25 mouse cellular contexts compared by ENCODE assay signal in the genomic region with DNA sequence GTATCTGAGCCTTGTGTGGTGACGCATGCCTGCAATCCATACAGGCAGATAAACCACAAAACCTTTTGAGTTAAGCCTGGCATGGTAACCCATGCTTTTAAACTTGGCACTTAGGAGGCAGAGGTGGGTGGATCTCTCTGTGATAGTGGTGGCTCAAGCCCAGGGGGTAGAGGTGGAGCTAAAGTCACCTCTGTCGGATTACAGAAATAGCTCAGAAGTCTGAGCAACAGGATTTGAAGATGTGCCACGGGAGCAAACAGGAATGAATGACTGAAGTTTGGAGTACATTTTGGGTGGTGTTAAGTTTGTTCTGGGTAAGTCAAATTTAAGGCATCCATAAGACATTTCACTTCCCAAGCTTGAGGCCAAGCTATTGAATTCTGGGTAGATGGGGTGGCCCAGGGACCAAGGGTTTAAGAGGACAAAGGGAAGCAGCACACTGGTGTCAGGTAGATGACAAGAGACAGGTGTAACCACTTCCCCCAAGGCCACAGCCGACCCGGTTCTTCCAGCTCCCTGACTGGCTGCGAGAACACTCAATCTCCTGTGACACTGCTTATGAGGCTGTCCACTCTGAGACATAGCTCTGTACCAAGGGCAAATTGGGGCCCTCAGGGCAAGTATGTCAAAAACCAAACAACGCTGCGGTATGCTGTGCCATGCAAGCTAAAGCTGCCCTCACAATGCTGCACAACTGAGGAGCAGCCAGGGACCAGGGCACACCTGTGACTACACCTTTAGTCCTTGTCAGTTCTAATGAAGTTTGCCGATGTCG. TPM values are rescaled to one million over a fixed set of nuclear protein-coding genes. Genes with fewer than 3 reads are reported as not detected.
A peak's percentile ranks its signal among the peaks of the same experiment; 100 is the strongest.
DNase-seq lines count a peak whose midpoint lies in the region; ATAC-seq and TF ChIP-seq lines count a peak whose summit lies in the region.
"Had no signal": no experiment of that assay in that cellular context is flagged by ENCODE, and none has a peak within 500 bp of the region (broad histone marks: within the 10 kb centered on the region; RNA-seq: fewer than 3 reads in every experiment).

No protein-coding gene starts in this region.

- no peak overlapping the region for H3K4me2 ChIP-seq in neural tube, embryonic 11.5 days (ENCODE audit: low read depth)
- H3K4me2 ChIP-seq in forebrain, embryonic 16.5 days (ENCODE audit: low read length): no peak overlapping the region
- H3K4me2 ChIP-seq: embryonic facial prominence, embryonic 12.5 days; embryonic facial prominence, embryonic 15.5 days; forebrain, embryonic 12.5 days; forebrain, embryonic 15.5 days; heart, embryonic 13.5 days; hindbrain, embryonic 14.5 days had no signal

- TF ChIP-seq CTCF in cerebellum, adult 2 months (IDR thresholded peaks at IDR 0.05; ENCODE audit: borderline replicate concordance, insufficient read depth, low read depth, low read length): no peak

- H3K27ac ChIP-seq in cerebellum, adult 2 months (ENCODE audit: insufficient read depth, low read length): no peak overlapping the region
- H3K27ac ChIP-seq in neural tube, embryonic 11.5 days (ENCODE audit: low read depth, low read length): no peak overlapping the region
- no peak overlapping the region for H3K27ac ChIP-seq in forebrain, embryonic 16.5 days (ENCODE audit: low read length)
- H3K27ac ChIP-seq: embryonic facial prominence, embryonic 12.5 days; embryonic facial prominence, embryonic 15.5 days; forebrain, embryonic 12.5 days; forebrain, embryonic 15.5 days; heart, embryonic 13.5 days; hindbrain, embryonic 14.5 days; hindbrain, postnatal 0 days had no signal

- peaks cover 3% of the 10 kb centered on the region; the same call in 1 of the 2 replicates for H3K4me1 ChIP-seq in cerebellum, adult 2 months (ENCODE audit: control insufficient read depth, insufficient read depth, low read length)
- H3K4me1 ChIP-seq in neural tube, embryonic 11.5 days (ENCODE audit: control insufficient read depth, insufficient read depth, low read length): peaks cover 5% of the 10 kb centered on the region; the same call in 1 of the 2 replicates
- H3K4me1 ChIP-seq in forebrain, embryonic 16.5 days (replicated peaks; ENCODE audit: control insufficient read depth, insufficient read depth, low read length): peaks cover 8% of the 10 kb centered on the region

- H3K36me3 ChIP-seq in neural tube, embryonic 11.5 days (ENCODE audit: control insufficient read depth, insufficient read depth, low read length): no peaks in the 10 kb centered on the region
- no peaks in the 10 kb centered on the region for H3K36me3 ChIP-seq in forebrain, embryonic 16.5 days (ENCODE audit: control insufficient read depth, insufficient read depth)
- H3K36me3 ChIP-seq: embryonic facial prominence, embryonic 12.5 days; embryonic facial prominence, embryonic 15.5 days; forebrain, embryonic 15.5 days had no signal

- no peaks in the 10 kb centered on the region for H3K9me3 ChIP-seq in neural tube, embryonic 11.5 days (ENCODE audit: control insufficient read depth, low read length)
- no peaks in the 10 kb centered on the region for H3K9me3 ChIP-seq in forebrain, embryonic 16.5 days (ENCODE audit: control insufficient read depth, low read length)
- H3K9me3 ChIP-seq: embryonic facial prominence, embryonic 12.5 days; embryonic facial prominence, embryonic 15.5 days; forebrain, embryonic 12.5 days; forebrain, embryonic 15.5 days; heart, embryonic 13.5 days had no signal

- H3K27me3 ChIP-seq in cerebellum, adult 2 months (ENCODE audit: control insufficient read depth, insufficient read depth, low read length): no peaks in the 10 kb centered on the region
- H3K27me3 ChIP-seq in neural tube, embryonic 11.5 days (ENCODE audit: control insufficient read depth, insufficient read depth, low read length): no peaks in the 10 kb centered on the region
- no peaks in the 10 kb centered on the region for H3K27me3 ChIP-seq in forebrain, embryonic 16.5 days (replicated peaks; ENCODE audit: control insufficient read depth, insufficient read depth, low read length)
- H3K27me3 ChIP-seq: embryonic facial prominence, embryonic 12.5 days; embryonic facial prominence, embryonic 15.5 days; forebrain, embryonic 12.5 days; forebrain, embryonic 15.5 days; heart, embryonic 13.5 days; Patski had no signal

- WGBS in cerebellum, adult 2 months: 79% methylated on average over 10 of the region's 10 CpGs
- WGBS in neural tube, embryonic 11.5 days: 78% methylated on average over 10 of the region's 10 CpGs
- 85% methylated on average over 10 of the region's 10 CpGs for WGBS in forebrain, embryonic 16.5 days

- TF ChIP-seq POLR2A in cerebellum, adult 2 months (IDR thresholded peaks at IDR 0.05; ENCODE audit: borderline replicate concordance, insufficient read depth, low read length): no peak

- H3K4me3 ChIP-seq in cerebellum, adult 2 months (replicated peaks; ENCODE audit: insufficient read depth, low read depth, low read length): no peak overlapping the region
- no peak overlapping the region for H3K4me3 ChIP-seq in neural tube, embryonic 11.5 days (ENCODE audit: low read depth, low read length)
- H3K4me3 ChIP-seq in forebrain, embryonic 16.5 days (replicated peaks; ENCODE audit: low read length): no peak overlapping the region
- H3K4me3 ChIP-seq: embryonic facial prominence, embryonic 12.5 days; embryonic facial prominence, embryonic 15.5 days; forebrain, embryonic 12.5 days; forebrain, embryonic 15.5 days; heart, embryonic 13.5 days had no signal

- ATAC-seq in neural tube, embryonic 11.5 days (ENCODE audit: insufficient read depth, low FRiP score, low TSS enrichment): no peak
- ATAC-seq in forebrain, embryonic 16.5 days: no peak
- ATAC-seq: forebrain, embryonic 15.5 days; hindbrain, postnatal 0 days; inflammation-experienced regulatory T-cells, adult 6 months; intestine, embryonic 16.5 days; Patski had no signal

- no peak overlapping the region for H3K9ac ChIP-seq in neural tube, embryonic 11.5 days (ENCODE audit: low read length)
- H3K9ac ChIP-seq in forebrain, embryonic 16.5 days (replicated peaks; ENCODE audit: low read depth, low read length): no peak overlapping the region
- H3K9ac ChIP-seq: embryonic facial prominence, embryonic 12.5 days; embryonic facial prominence, embryonic 15.5 days; forebrain, embryonic 12.5 days; forebrain, embryonic 15.5 days; heart, embryonic 13.5 days; hindbrain, embryonic 14.5 days had no signal

- peak; percentile 10 to 33 for DNase-seq in cerebellum, adult 2 months
- DNase-seq in cerebellum, adult 8-10 months: no peak
- peak; percentile 87 for DNase-seq in heart, adult 11 months
- DNase-seq in heart, adult 18-20 months: no peak
- DNase-seq in neural tube, embryonic 11.5 days (ENCODE audit: low spot score): peak; percentile 9
- no peak for DNase-seq in neural tube, embryonic 10.5 days (ENCODE audit: extremely low spot score, low spot score)
- DNase-seq in fat pad, adult 2 months (ENCODE audit: extremely low read depth, low read depth, low spot score): peak; percentile 81
- DNase-seq: adrenal gland, postnatal 10 days; adrenal gland, postnatal 36 days; cerebellum, adult 9-10 months; gastrocnemius, postnatal 10 days; gastrocnemius, postnatal 36 days; heart, postnatal 14 days; heart, postnatal 4 days had no signal

RNA-seq across cellular contexts. Expression of a gene that starts 3.5 kb away (rescaled TPM):
- polyA plus RNA-seq in cerebellum, adult 2 months (2012; rRNA removed): 407 and 443 TPM in 2 replicates
- 100 to 1,000 TPM; 727 to 753 TPM for total RNA-seq in heart, adult 18-20 months (2021)
- 186 and 191 TPM in 2 replicates for polyA plus RNA-seq in neural tube, embryonic 11.5 days (2014; fragmentation: Nextera tagmentation; extraction: Ambion mirVana)
- 343 and 425 TPM in 2 replicates for polyA plus RNA-seq in forebrain, embryonic 16.5 days (2015; fragmentation: Nextera tagmentation; extraction: Ambion mirVana)

RNA-seq across cellular contexts. Expression of a gene that starts 36.2 kb away (rescaled TPM):
- 775 and 836 TPM in 2 replicates for polyA plus RNA-seq in cerebellum, adult 2 months (2012; rRNA removed)
- 100 to 1,000 TPM; 138 to 161 TPM for total RNA-seq in heart, adult 18-20 months (2021)
- 515 and 522 TPM in 2 replicates for polyA plus RNA-seq in neural tube, embryonic 11.5 days (2014; fragmentation: Nextera tagmentation; extraction: Ambion mirVana)
- 621 and 677 TPM in 2 replicates for polyA plus RNA-seq in forebrain, embryonic 16.5 days (2015; fragmentation: Nextera tagmentation; extraction: Ambion mirVana)

Comparison
In these comparisons a context has a peak if more than half of its experiments do, and no peak if none do; other contexts are left out.
1. DNase-seq: peak in cerebellum, adult 2 months (2 of 2), heart, adult 11 months (single experiment), neural tube, embryonic 11.5 days (single experiment) and fat pad, adult 2 months (single experiment); none in cerebellum, adult 8-10 months (single experiment), heart, adult 18-20 months (0 of 2) and neural tube, embryonic 10.5 days (single experiment).